Mouse (Mus musculus) heart, adult 2 months (tissue): ENCODE data around the gene S1pr5. TPM values are rescaled to one million over a fixed set of nuclear protein-coding genes. Genes with fewer than 3 reads are reported as not detected.

Experiments used
- DNase-seq, 2 experiments: peaks; one replicate each; pipeline ENCODE4 v3.0.0; 2021
- H3K27ac ChIP-seq: fragments of 200-600 bp; 2 replicates; pipeline ENCODE4 v1.8.1; 2022
- H3K27me3 ChIP-seq: fragments of 200-500 bp; 2 replicates; pipeline ENCODE4 v1.6.1; 2012; ENCODE audit warnings: mild to moderate bottlenecking, low read length, inconsistent platforms, mixed read lengths; ENCODE audit not compliant: control insufficient read depth, insufficient read depth
- H3K36me3 ChIP-seq: fragments of 200-500 bp; 2 replicates; pipeline ENCODE4 v1.6.1; 2012; ENCODE audit warnings: low read length, inconsistent platforms; ENCODE audit not compliant: control insufficient read depth, insufficient read depth
- H3K4me1 ChIP-seq: fragments of 200-500 bp; 2 replicates; pipeline ENCODE4 v1.6.1; 2011; ENCODE audit warnings: low read length; ENCODE audit not compliant: control insufficient read depth, insufficient read depth
- H3K4me3 ChIP-seq: fragments of 200-600 bp; 2 replicates; pipeline ENCODE4 v1.8.1; 2022
- H3K79me2 ChIP-seq: fragments of 200-500 bp; replicated peaks from 2 replicates; pipeline ENCODE4 v1.6.1; 2012; ENCODE audit warnings: mild to moderate bottlenecking, inconsistent platforms, low read length, moderate library complexity, mixed read lengths; ENCODE audit not compliant: control insufficient read depth, insufficient read depth
- H3K9ac ChIP-seq: fragments of 200-500 bp; 2 replicates; pipeline ENCODE4 v1.6.1; 2012; ENCODE audit warnings: low read depth, mild to moderate bottlenecking, control low read depth, inconsistent platforms, low read length, mixed read lengths
- CTCF ChIP-seq: fragments of 200-600 bp; IDR thresholded peaks from 2 replicates; pipeline ENCODE4 v1.8.1; 2022; ENCODE audit warnings: antibody characterized with exemption, mild to moderate bottlenecking, moderate library complexity
- EP300 ChIP-seq: fragments of 200-500 bp; IDR thresholded peaks from 2 replicates; pipeline ENCODE4 v1.6.1; 2011; ENCODE audit warnings: low read depth, low read length, control low read depth; ENCODE audit not compliant: insufficient read depth
- POLR2A ChIP-seq: fragments of 200-500 bp; IDR thresholded peaks from 2 replicates; pipeline ENCODE4 v1.6.1; 2011; ENCODE audit warnings: mild to moderate bottlenecking, low read depth, low read length, control low read depth; ENCODE audit not compliant: insufficient read depth
- WGBS: fragments of 180-500 bp; shearing (Covaris S2); methylation state at CpG from one replicate; pipeline ENCODE4 v1.1.7; 2018; 5-methylcytosine and 5-hydroxymethylcytosine counted together
- intact Hi-C: fragments of 180-260 bp; cut with DNase I; formaldehyde crosslinking; loops from one replicate; pipeline ENCODE4 v1.15.1; 2025
- polyA plus RNA-seq: library from polyadenylated mRNA; depleted of rRNA; stranded (reverse); fragments of >200 nt; gene quantifications from 2 replicates; pipeline ENCODE4 v1.2.3, GENCODE M21; 2012
- total RNA-seq, 2 experiments: library from RNA; stranded (reverse); gene quantifications; 2 replicates each; pipeline ENCODE4 v1.2.3; 2021

Gene S1pr5
- total and polyA plus RNA-seq, 3 experiments = 1.2 to 1.5 (median 1.3) TPM

- WGBS = 90% methylated on average over 7 of the region's 7 CpGs
Measured at GRCm38 (mm10) chr9:21211624-21212023, 36.6 kb downstream of the S1pr5 start.

GRCm38 (mm10) chr9:21210821-21211220, 37.4 kb downstream of the S1pr5 start:
- 83% methylated on average over 6 of the region's 6 CpGs for WGBS
- DNase-seq = no peak
- H3K27ac ChIP-seq = no peak overlapping the region
- TF ChIP-seq EP300 (no peak), CTCF (no peak), POLR2A (no peak)
- H3K4me1 ChIP-seq = no peaks in the 10 kb centered on the region
- intact Hi-C loops = no loop called here
- H3K36me3 ChIP-seq = no peaks in the 10 kb centered on the region
- H3K27me3 ChIP-seq = no peaks in the 10 kb centered on the region
- H3K9ac ChIP-seq = no peak overlapping the region
- H3K4me3 ChIP-seq = no peak overlapping the region
- H3K79me2 ChIP-seq = no peaks in the 10 kb centered on the region

More at GRCm38 (mm10) chr9:21211624-21212023, 36.6 kb downstream of the S1pr5 start:
- no peak for DNase-seq
- Histone ChIP-seq H3K4me3 (no peak overlapping the region), H3K79me2 (no peaks in the 10 kb centered on the region), H3K4me1 (no peaks in the 10 kb centered on the region), H3K27ac (no peak overlapping the region), H3K9ac (no peak overlapping the region), H3K27me3 (no peaks in the 10 kb centered on the region), H3K36me3 (no peaks in the 10 kb centered on the region)
- intact Hi-C loops = no loop called here
- TF ChIP-seq EP300 (no peak), CTCF (no peak), POLR2A (no peak)

- intact Hi-C loops = no loop called here
- TF ChIP-seq EP300 (no peak), CTCF (no peak), POLR2A (no peak)
- no peaks in the 10 kb centered on the region for H3K36me3 ChIP-seq
- no peaks in the 10 kb centered on the region for H3K79me2 ChIP-seq
- no peak overlapping the region for H3K27ac ChIP-seq
- H3K9ac ChIP-seq = no peak overlapping the region
- DNase-seq = no peak
- no peak overlapping the region for H3K4me3 ChIP-seq
- H3K4me1 ChIP-seq = no peaks in the 10 kb centered on the region
- WGBS = 67% methylated on average over 2 of the region's 2 CpGs
- H3K27me3 ChIP-seq = no peaks in the 10 kb centered on the region
Measured at GRCm38 (mm10) chr9:21208626-21209025, 39.6 kb downstream of the S1pr5 start.

GRCm38 (mm10) chr9:21206848-21207247, 41.4 kb downstream of the S1pr5 start:
- H3K4me1 ChIP-seq = no peaks in the 10 kb centered on the region
- intact Hi-C loops = no loop called here
- H3K36me3 ChIP-seq = no peaks in the 10 kb centered on the region

GRCm38 (mm10) chr9:21204528-21205272, 43.5 kb downstream of the S1pr5 start:
- Histone ChIP-seq H3K9ac (no peak overlapping the region), H3K27me3 (no peaks in the 10 kb centered on the region), H3K4me3 (no peak overlapping the region), H3K4me1 (no peaks in the 10 kb centered on the region), H3K36me3 (no peaks in the 10 kb centered on the region), H3K27ac (no peak overlapping the region), H3K79me2 (no peaks in the 10 kb centered on the region)
- no peak for DNase-seq
- TF ChIP-seq CTCF (no peak), EP300 (no peak), POLR2A (no peak)
- 44% methylated on average over 23 of the region's 23 CpGs for WGBS
- intact Hi-C loops = no loop called here

More at GRCm38 (mm10) chr9:21206848-21207247, 41.4 kb downstream of the S1pr5 start:
- TF ChIP-seq EP300 (no peak), CTCF (no peak), POLR2A (no peak)
- Histone ChIP-seq H3K27ac (no peak overlapping the region), H3K4me3 (no peak overlapping the region), H3K9ac (no peak overlapping the region), H3K27me3 (no peaks in the 10 kb centered on the region), H3K79me2 (no peaks in the 10 kb centered on the region)
- no peak for DNase-seq
- WGBS = 89% methylated on average over 6 of the region's 6 CpGs

GRCm38 (mm10) chr9:21204156-21204527, 44.1 kb downstream of the S1pr5 start:
- Histone ChIP-seq H3K79me2 (no peaks in the 10 kb centered on the region), H3K36me3 (no peaks in the 10 kb centered on the region), H3K4me3 (no peak overlapping the region), H3K27me3 (no peaks in the 10 kb centered on the region), H3K9ac (no peak overlapping the region), H3K4me1 (no peaks in the 10 kb centered on the region), H3K27ac (no peak overlapping the region)
- TF ChIP-seq EP300 = no peak
- no peak for TF ChIP-seq POLR2A
- no peak for TF ChIP-seq CTCF
- DNase-seq = no peak
- intact Hi-C loops = no loop called here
- 59% methylated on average over 8 of the region's 8 CpGs for WGBS

- DNase-seq = no peak
- TF ChIP-seq EP300 (no peak), CTCF (no peak)
- 93% methylated on average over 3 of the region's 3 CpGs for WGBS
- H3K4me3 ChIP-seq = no peak overlapping the region
- intact Hi-C loops = no loop called here
- no peak overlapping the region for H3K27ac ChIP-seq
- no peak overlapping the region for H3K9ac ChIP-seq
- no peaks in the 10 kb centered on the region for H3K4me1 ChIP-seq
- H3K79me2 ChIP-seq = no peaks in the 10 kb centered on the region
- no peaks in the 10 kb centered on the region for H3K27me3 ChIP-seq
- H3K36me3 ChIP-seq = no peaks in the 10 kb centered on the region
Measured at GRCm38 (mm10) chr9:21198960-21199359, 49.3 kb downstream of the S1pr5 start.
